Mouse (Mus musculus): ENCODE measurements around the gene Gm26602. TPM values are rescaled to one million over a fixed set of nuclear protein-coding genes. Genes with fewer than 3 reads are reported as not detected.

The Gm26602 gene
- polyA plus RNA-seq, 1 experiment from 2014 or later: 20.3 TPM

DNA sequence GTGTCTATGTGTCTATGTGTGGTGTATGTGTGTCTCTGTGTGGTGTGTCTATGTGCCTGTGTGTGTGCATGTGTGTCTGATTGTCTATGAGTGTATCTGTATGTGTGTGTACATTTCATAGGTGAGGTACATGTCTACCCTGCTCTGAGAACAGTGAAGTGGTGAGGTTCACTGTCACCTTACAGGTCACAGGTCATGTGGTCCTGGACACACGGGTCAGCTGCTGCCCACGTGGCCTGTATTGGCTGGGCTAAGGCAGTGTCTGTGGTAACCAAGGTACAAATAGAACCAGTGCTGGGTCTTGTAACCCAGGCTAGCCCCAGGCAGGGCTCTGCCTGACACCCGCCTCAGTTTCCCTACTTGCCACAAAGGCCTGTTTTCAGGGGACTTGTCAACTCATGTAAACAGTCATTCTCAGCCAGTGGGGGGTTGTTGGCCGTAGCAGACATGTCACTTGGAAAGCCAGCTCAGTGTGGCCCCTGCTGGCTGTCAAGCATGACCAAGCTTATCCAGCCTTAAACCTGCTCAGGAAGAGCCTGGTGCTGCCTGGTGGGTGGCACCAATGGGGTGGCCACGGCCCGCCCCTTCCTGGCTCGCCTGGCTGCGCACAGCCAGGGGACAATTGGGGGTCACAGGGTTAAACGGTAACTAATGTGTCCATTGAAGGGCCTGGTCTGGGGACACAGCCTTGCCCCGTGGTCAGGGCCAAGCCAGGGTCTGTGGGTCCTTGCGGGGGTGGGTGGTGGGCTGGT lies 27.3 kb downstream of the Gm26602 start:
- Histone ChIP-seq H3K27ac (no peak overlapping the region; the same call in 1 of the 2 replicates), H3K9me3 (no peaks in the 10 kb centered on the region), H3K9ac (no peak overlapping the region; the same call in 1 of the 2 replicates), H3K4me1 (peaks cover 38% of the 10 kb centered on the region), H3K4me3 (no peak overlapping the region), H3K36me3 (peaks cover 79% of the 10 kb centered on the region), H3K27me3 (no peaks in the 10 kb centered on the region), H3K4me2 (replicated peaks) (no peak overlapping the region)
- ATAC-seq (ENCODE audit: low FRiP score, low read depth): no peak
- WGBS: 71% methylated on average over 11 of the region's 11 CpGs

DNA sequence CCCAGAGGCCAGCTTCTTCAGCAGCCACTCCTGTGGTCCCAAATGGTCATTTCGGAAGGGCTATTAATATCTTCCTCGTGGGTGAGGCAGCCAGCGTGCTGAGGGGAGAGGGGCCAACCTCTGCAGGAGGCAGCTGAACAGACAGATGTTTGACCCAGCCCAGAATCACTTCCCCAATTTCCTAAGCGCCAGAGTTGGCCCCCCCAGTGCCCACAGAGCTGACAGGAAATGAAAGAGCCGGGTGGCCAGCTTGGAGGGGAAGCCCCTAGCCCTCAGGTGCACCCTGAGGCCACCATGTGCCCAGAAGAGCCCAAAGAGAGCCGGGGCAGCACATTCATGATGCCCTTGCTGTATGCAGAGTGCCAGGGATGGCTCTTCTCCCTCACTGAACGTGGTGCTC lies 30.1 kb downstream of the Gm26602 start:
- 47% methylated on average over 7 of the region's 7 CpGs for WGBS
- peaks cover 43% of the 10 kb centered on the region for H3K4me1 ChIP-seq
- no peak overlapping the region for H3K4me3 ChIP-seq
- H3K9me3 ChIP-seq: no peaks in the 10 kb centered on the region
- H3K9ac ChIP-seq: no peak overlapping the region
- H3K4me2 ChIP-seq (replicated peaks): no peak overlapping the region
- no peak overlapping the region; the same call in 1 of the 2 replicates for H3K27ac ChIP-seq
- ATAC-seq (ENCODE audit: low FRiP score, low read depth): no peak
- peaks cover 54% of the 10 kb centered on the region for H3K36me3 ChIP-seq
- no peaks in the 10 kb centered on the region for H3K27me3 ChIP-seq

DNA sequence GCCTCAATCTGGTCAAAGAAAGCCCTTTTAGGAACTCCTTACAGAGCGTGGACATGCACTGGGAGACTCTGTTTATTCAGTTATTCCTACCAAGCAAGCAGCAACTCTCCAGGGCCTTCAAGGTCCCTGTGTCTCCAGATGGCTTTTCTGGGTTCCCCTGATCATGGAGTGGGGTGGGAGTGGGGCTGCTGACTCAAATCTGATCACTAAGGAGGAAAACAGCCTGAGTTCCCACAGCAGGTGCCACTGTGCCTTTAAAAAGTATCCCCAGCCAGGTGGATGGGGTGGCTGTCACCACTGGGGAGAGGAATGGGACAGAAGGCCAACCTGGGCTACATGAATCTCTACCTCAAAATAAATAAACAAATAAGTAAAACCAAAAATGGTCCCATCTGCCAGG lies 32.3 kb downstream of the Gm26602 start:
- H3K4me1 ChIP-seq: peaks cover 43% of the 10 kb centered on the region
- H3K27ac ChIP-seq: no peak overlapping the region
- no peak for ATAC-seq (ENCODE audit: low FRiP score, low read depth)
- no peak overlapping the region for H3K9ac ChIP-seq
- no peak overlapping the region for H3K4me2 ChIP-seq (replicated peaks)
- no peak overlapping the region for H3K4me3 ChIP-seq
- H3K27me3 ChIP-seq: no peaks in the 10 kb centered on the region
- no peaks in the 10 kb centered on the region for H3K9me3 ChIP-seq
- peaks cover 57% of the 10 kb centered on the region for H3K36me3 ChIP-seq
- WGBS: 85% methylated on average over 1 of the region's 1 CpGs

DNA sequence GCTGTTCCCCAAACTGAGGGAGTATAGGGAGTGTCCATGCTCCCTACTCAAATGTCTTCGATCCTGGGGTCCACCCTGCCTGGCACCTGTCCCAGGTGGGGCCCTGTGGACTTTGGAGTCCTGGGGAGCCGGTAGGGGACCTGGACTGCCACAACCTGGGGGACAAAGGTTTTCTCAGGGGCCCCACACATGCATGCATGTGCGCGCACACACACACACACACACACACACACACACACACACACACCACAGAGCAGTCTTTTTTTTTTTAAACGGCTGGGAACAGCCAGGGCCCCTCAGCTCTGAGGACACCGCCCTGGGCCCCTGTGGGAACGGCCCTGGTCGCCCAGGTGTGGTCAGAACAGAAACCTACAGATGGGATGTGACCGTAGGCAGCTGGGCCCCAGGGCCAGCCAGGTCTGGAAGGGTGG lies 32.8 kb downstream of the Gm26602 start:
- H3K27ac ChIP-seq: peak overlapping the region; percentile 18; the same call in 1 of the 2 replicates
- peaks cover 43% of the 10 kb centered on the region for H3K4me1 ChIP-seq
- ATAC-seq (ENCODE audit: low FRiP score, low read depth): no peak
- no peaks in the 10 kb centered on the region for H3K9me3 ChIP-seq
- 60% methylated on average over 9 of the region's 9 CpGs for WGBS
- H3K4me2 ChIP-seq (replicated peaks): no peak overlapping the region
- no peaks in the 10 kb centered on the region for H3K27me3 ChIP-seq
- 0 out of 2 replicates have a peak overlapping the region, but pooled peaks have one; percentile 45 for H3K9ac ChIP-seq
- H3K36me3 ChIP-seq: peaks cover 57% of the 10 kb centered on the region
- H3K4me3 ChIP-seq: no peak overlapping the region

DNA sequence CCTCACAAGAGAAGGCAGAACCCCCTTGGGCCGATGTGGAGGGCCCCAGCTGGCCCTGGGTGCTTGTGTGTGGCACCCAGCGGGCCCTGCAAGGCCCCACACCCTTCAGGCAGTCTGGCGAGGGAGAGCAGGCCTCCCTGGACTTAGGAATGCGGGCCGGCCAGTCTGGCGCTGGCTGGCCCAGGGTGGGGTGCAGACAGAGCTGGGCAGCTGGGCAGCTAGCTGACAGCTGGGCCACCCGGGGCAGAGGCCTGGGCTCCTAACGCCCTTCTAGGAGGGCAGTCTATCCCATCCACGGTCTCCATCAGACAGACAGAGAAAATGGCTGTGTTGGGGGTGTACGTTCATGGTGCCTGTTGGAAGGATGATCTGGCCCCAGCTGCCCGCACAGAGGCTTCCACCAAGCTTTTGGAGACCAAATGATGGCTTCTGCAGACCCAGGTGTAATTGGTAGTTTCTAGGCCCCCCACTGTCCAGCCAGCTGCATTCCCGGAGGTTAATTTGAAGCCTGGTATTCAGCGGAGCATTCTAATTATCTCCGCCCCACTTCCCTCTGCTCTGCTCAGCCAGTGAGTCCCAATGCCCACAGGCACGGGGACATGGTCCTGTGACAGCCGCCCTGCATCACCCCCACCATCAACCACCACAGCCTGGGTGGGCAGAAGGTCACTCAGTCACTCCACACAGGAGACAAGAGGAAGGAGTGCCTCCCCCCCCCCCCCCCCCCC lies 35.0 kb downstream of the Gm26602 start:
- Histone ChIP-seq H3K27ac (peak overlapping the region; percentile 52; the same call in 1 of the 2 replicates), H3K27me3 (no peaks in the 10 kb centered on the region), H3K4me3 (no peak overlapping the region), H3K4me1 (peaks cover 43% of the 10 kb centered on the region), H3K4me2 (replicated peaks) (peak overlapping the region; percentile 32), H3K9ac (peak overlapping the region; percentile 51), H3K9me3 (no peaks in the 10 kb centered on the region), H3K36me3 (peaks cover 63% of the 10 kb centered on the region)
- WGBS: 18% methylated on average over 16 of the region's 16 CpGs
- peak; percentile 38; the same call in 1 of the 2 replicates for ATAC-seq (ENCODE audit: low FRiP score, low read depth)

DNA sequence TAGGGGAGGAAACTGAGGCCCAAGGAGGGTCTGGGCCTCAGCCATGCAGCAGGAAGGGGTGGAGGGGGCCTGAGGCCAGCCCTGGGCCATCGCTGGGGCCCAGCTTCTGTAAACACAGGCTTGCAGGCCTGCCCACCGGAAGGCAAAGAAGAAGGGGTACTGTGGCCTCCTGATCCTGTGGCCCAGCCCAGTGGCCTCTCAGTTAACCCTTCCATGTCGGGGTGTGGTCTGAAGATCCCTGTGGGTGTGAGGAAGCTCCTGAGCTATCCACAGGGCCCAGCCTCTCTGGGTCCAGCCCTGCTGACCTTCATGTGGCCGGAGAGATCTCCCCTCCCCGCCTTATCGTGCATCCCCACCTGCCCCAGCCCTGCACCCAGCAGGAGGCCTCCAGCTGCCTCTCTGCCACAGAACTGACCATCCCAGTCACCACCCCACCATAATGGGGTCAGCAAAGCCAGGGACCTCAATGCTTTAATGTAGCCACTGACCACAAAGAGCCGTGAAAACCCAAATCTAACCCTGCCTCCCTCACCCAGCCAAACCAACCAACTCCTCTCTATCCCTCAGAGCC lies 36.2 kb downstream of the Gm26602 start:
- Histone ChIP-seq H3K4me1 (peaks cover 43% of the 10 kb centered on the region), H3K36me3 (peaks cover 64% of the 10 kb centered on the region)

DNA sequence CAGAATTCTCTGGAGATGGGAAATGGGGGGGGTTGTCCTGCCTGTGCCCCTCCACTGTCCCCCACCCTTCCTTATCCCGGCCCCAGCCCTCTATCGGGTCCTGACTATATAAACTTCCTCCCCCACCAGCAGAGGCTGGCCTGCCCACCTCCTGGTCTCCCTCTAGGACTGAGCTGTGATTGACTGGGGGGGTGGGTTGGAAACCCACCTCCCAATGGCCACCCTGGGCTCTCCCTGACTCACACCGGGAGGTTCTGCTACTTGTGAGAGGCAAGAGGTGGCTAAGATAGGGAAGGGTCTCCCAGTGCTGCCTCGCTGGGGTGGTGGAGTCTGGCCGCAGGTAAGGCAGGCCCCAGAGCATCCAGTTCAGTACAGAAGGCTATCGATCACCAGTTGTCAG lies 36.8 kb downstream of the Gm26602 start:
- ATAC-seq (ENCODE audit: low FRiP score, low read depth): no peak
- Histone ChIP-seq H3K4me1 (peaks cover 43% of the 10 kb centered on the region), H3K36me3 (peaks cover 59% of the 10 kb centered on the region), H3K27ac (no peak overlapping the region), H3K4me3 (no peak overlapping the region), H3K9me3 (no peaks in the 10 kb centered on the region), H3K9ac (peak overlapping the region; percentile 31; the same call in 1 of the 2 replicates), H3K4me2 (replicated peaks) (0 out of 2 replicates have a peak overlapping the region, but pooled peaks have one; percentile 1), H3K27me3 (no peaks in the 10 kb centered on the region)
- WGBS: 68% methylated on average over 6 of the region's 6 CpGs

More for the DNA sequence above, 36.2 kb downstream of the Gm26602 start:
- Histone ChIP-seq H3K27me3 (no peaks in the 10 kb centered on the region), H3K9me3 (no peaks in the 10 kb centered on the region), H3K4me2 (replicated peaks) (peak overlapping the region; percentile 23; the same call in 1 of the 2 replicates), H3K9ac (peak overlapping the region; percentile 31), H3K4me3 (no peak overlapping the region), H3K27ac (peak overlapping the region; percentile 16; the same call in 1 of the 2 replicates)
- 22% methylated on average over 7 of the region's 7 CpGs for WGBS
- ATAC-seq (ENCODE audit: low FRiP score, low read depth): 0 out of 2 replicates have a peak, but pooled peaks have one; percentile 14

DNA sequence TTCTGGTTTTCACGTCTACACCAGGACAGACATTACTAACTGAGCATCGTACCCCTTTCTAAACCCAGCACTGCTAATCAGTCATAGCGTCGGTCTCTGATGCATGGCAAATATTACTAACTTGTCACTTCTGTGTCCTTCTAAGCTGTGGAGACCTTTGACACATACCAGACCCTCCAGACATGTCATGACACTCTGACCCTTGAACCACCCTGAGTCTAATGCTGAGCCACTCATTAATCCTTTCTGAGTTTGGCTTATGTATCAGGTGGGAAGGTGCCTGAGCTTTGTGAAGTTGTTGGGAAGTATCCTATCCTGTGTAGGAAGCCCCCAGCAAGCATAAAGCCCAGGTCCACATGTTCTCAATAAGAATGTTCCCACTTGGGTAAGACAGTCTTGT lies 39.2 kb downstream of the Gm26602 start:
- H3K27ac ChIP-seq: no peak overlapping the region
- no peak overlapping the region for H3K4me3 ChIP-seq
- peaks cover 69% of the 10 kb centered on the region for H3K36me3 ChIP-seq
- H3K4me1 ChIP-seq: peaks cover 28% of the 10 kb centered on the region
- no peak for ATAC-seq (ENCODE audit: low FRiP score, low read depth)
- 85% methylated on average over 4 of the region's 4 CpGs for WGBS
- H3K9me3 ChIP-seq: no peaks in the 10 kb centered on the region
- no peaks in the 10 kb centered on the region for H3K27me3 ChIP-seq
- no peak overlapping the region for H3K4me2 ChIP-seq (replicated peaks)
- no peak overlapping the region for H3K9ac ChIP-seq

DNA sequence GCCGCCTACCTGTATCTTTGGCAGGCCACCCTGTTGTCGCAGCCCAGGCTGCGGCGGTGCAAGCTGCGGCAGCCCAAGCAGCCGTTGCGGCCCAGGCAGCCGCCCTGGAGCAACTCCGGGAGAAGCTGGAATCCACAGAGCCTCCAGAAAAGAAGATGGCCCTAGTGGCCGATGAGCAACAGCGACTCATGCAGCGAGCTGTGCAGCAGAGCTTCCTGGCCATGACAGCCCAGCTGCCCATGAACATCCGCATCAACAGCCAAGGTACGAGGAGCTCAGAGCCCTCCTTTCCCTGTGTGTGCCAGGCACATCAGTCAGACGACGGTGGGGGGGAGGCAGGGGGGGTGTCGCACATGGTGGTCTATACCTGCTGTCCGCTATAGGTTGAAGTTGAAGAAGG lies 40.0 kb downstream of the Gm26602 start:
- 89% methylated on average over 18 of the region's 18 CpGs for WGBS

DNA sequence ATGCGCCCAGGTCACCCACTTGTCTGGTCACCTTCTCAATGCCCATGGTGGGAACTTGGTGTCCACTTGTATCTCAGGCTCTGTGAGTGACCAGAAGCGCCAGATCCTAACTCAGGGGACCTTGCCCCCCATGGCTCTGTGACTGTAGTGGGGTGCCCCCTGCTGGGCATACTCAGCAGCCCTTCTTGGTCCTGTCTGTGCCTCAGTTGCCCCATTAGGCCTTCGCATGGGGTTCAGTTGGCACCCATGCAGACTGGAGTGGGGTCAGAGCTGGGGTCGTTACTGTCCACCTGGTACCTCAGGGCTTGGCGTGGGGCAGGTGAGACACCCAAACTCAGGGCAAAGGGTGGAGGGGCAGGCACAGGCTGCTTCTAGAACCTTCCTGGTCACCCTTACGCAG lies 43.3 kb downstream of the Gm26602 start:
- Histone ChIP-seq H3K4me2 (replicated peaks) (no peak overlapping the region), H3K4me3 (no peak overlapping the region), H3K27ac (peak overlapping the region; percentile 34; the same call in 1 of the 2 replicates), H3K36me3 (peaks cover 44% of the 10 kb centered on the region), H3K27me3 (no peaks in the 10 kb centered on the region), H3K9ac (0 out of 2 replicates have a peak overlapping the region, but pooled peaks have one; percentile 19), H3K4me1 (peaks cover 15% of the 10 kb centered on the region), H3K9me3 (no peaks in the 10 kb centered on the region)
- no peak for ATAC-seq (ENCODE audit: low FRiP score, low read depth)
- WGBS: 78% methylated on average over 6 of the region's 6 CpGs

More for the DNA sequence above, 40.0 kb downstream of the Gm26602 start:
- Histone ChIP-seq H3K4me3 (no peak overlapping the region), H3K36me3 (peaks cover 69% of the 10 kb centered on the region), H3K4me2 (replicated peaks) (no peak overlapping the region), H3K9me3 (no peaks in the 10 kb centered on the region), H3K27me3 (no peaks in the 10 kb centered on the region), H3K9ac (no peak overlapping the region), H3K4me1 (peaks cover 27% of the 10 kb centered on the region), H3K27ac (no peak overlapping the region)
- ATAC-seq (ENCODE audit: low FRiP score, low read depth): no peak

DNA sequence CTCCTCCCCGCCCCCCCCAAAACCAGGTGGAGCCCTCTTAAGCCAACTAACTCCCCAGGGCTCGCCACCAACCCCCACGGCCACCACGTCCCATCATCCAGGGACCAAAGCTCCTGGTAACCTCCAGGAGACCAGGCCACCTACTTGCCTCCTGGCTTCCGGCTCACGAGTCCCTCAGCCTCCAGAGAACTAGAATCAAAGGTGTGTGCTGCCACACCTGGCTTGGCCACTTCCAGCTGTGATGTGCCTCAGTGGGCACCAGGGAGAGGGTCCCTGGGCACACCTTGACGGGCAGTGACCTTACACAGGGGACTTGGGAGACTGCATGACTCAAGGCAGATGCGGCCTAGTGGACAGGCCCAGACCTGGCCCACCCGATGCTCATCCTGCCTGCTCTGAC lies 45.0 kb downstream of the Gm26602 start:
- Histone ChIP-seq H3K36me3 (peaks cover 27% of the 10 kb centered on the region), H3K4me3 (no peak overlapping the region), H3K27me3 (no peaks in the 10 kb centered on the region), H3K4me2 (replicated peaks) (no peak overlapping the region), H3K27ac (peak overlapping the region; percentile 39; the same call in 1 of the 2 replicates), H3K9me3 (no peaks in the 10 kb centered on the region), H3K4me1 (peaks cover 17% of the 10 kb centered on the region), H3K9ac (peak overlapping the region; percentile 50; the same call in 1 of the 2 replicates)
- 69% methylated on average over 9 of the region's 9 CpGs for WGBS
- no peak for ATAC-seq (ENCODE audit: low FRiP score, low read depth)

Measured in limb, embryonic 13.5 days (tissue).